Mouse (Mus musculus) liver, embryonic 14.5 days (tissue): ENCODE measurements at regions not wholly inside any gene's neighbourhood (a gene's known extent, or its start where the extent isn't known, plus 50 kb on each side); places are given as distances from the start of the nearest gene placed in this dataset.

Experiments
- CTCF ChIP-seq: IDR thresholded peaks from 2 replicates; pipeline ENCODE4 v1.5.1; 2016; ENCODE audit warnings: antibody characterized with exemption, low read depth, control low read depth
- EP300 ChIP-seq: IDR thresholded peaks from 2 replicates; pipeline ENCODE4 v1.6.1; 2016; ENCODE audit warnings: antibody characterized with exemption, low read depth

GRCm38 (mm10) chr15:62596735-62597134 lies 1248.2 kb downstream of the Gsdmc2 start:
- TF ChIP-seq CTCF, result no peak
- TF ChIP-seq EP300, result no peak
